Mouse (Mus musculus): ENCODE data around the gene Mas1. TPM values are rescaled to one million over a fixed set of nuclear protein-coding genes. Genes with fewer than 3 reads are reported as not detected.

Mas1 gene
- total RNA-seq, 2 experiments from 2014 or later = 37.2 to 39.0 TPM

DNA sequence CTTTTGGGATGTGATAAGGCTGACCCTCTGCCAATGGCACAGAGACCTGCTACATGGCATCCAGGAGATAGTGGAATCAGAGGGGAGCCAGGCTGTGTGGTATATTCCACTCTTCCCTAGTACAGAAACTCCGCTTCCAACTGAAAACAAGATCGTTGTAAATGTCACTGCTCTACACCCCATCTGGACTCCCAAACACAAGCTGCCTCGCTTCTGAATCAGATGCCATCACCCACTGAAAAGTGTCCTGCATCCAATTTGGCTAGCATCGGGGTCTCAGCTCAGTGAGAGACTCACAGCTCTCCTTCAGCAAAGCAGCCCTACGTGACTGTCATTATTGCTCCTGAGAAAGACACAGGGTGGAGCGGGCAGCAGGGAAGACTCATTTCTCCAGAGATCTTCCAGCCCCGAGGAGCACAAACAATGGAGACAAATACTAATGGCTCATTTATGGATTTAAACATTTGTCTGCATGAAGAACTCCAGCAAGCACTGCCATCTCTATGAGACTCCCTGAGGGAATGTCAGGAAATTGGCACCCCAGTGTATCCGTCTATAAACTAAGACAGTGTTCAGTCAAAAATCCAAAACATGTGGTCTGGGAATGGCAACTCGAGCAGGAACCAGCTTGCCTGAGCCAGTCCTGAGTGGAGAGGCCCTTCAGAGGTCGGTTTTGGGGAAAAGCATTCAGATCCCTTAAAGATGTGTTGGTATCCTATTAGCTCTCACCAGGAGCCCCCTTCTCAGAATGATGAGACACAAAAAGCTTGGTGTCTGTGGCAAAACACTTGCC lies 28.3 kb downstream of the Mas1 start:
- peak; percentile 54 to 86 for DNase-seq (ENCODE audit: low spot score in 2 of 2)
- intact Hi-C loops (cut with DNase I) = no loop called here

- DNase-seq (ENCODE audit: low spot score in 2 of 2) = no peak
- intact Hi-C loops (cut with DNase I) = no loop called here
Observed at GRCm38 (mm10) chr17:12835738-12836137, 32.2 kb downstream of the Mas1 start.

DNA sequence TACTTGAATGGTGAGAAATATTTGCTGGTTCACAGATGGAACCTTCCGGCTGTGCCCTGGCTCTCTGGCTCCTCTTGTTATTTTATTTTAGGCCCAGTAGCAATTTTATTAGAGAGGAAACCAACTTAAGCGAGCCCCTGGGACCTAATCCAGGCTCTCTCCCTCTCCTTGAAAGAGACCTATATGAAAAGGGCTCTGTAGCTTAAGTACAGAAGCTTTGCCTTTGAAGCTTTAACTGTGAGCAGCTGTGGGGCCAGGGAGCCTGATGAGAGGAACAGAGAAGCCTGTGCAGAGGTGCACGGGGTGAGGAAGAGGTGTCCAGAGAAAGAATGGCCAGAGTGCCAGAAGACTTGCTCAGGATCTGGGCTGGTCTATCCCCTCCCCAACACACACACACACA lies 33.1 kb downstream of the Mas1 start:
- intact Hi-C loops (cut with DNase I) = no loop called here
- no peak for DNase-seq (ENCODE audit: low spot score in 2 of 2)

GRCm38 (mm10) chr17:12834317-12834716 lies 33.6 kb downstream of the Mas1 start:
- no peak for DNase-seq (ENCODE audit: low spot score in 2 of 2)
- intact Hi-C loops (cut with DNase I) = no loop called here

GRCm38 (mm10) chr17:12832657-12833056 lies 35.3 kb downstream of the Mas1 start:
- DNase-seq (ENCODE audit: low spot score in 2 of 2) = no peak
- intact Hi-C loops (cut with DNase I) = no loop called here

DNA sequence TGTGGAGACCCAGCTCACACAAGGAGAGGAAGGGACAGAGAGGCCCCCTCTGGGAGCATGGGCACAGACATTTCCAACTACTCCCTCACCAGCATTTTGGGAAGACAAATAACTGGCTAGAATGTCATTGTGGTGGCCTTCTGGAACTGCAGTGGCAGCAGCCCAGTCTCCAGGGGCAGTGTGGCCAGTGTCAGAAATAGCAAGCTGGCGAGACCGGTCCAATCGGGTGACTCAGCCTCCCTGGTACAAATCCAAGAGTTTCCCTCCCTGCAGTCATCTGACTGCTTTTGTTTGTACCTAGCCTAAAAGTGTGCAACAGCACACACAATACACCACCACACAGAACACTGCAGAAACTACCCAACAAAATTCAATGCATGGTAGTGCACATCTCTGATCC lies 35.7 kb downstream of the Mas1 start:
- intact Hi-C loops (cut with DNase I) = no loop called here
- DNase-seq (ENCODE audit: low spot score in 2 of 2) = no peak

GRCm38 (mm10) chr17:12830351-12830750 lies 37.6 kb downstream of the Mas1 start:
- DNase-seq (ENCODE audit: low spot score in 2 of 2) = no peak
- intact Hi-C loops (cut with DNase I) = no loop called here

DNA sequence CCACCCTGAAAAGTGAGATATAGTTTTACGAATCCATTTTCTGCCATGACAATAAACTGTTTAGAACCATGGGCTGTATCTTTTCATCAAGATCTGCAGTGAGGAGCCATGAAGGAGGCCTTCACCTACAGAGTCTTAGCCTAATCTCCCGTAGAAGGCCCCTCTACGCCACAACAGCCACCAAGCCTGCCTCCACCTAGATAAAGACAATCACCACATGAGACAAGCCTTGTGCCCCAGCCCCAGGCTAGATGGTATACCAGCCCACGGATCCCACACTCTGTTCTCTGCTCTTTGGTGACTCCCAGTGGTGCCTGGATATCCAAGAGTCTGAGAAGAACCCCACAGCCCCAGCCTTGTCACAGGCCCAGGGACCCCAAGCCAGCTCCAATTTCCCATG lies 52.1 kb downstream of the Mas1 start:
- DNase-seq (ENCODE audit: low spot score in 2 of 2) = no peak
- intact Hi-C loops (cut with DNase I) = no loop called here

- DNase-seq (ENCODE audit: low spot score in 2 of 2) = no peak
- intact Hi-C loops (cut with DNase I) = loop anchor here (5.0 kb wide), 1 partner anchor 97 kb away; no protein-coding TSS in a partner anchor
Observed at GRCm38 (mm10) chr17:12814502-12814901, 53.4 kb downstream of the Mas1 start.

DNA sequence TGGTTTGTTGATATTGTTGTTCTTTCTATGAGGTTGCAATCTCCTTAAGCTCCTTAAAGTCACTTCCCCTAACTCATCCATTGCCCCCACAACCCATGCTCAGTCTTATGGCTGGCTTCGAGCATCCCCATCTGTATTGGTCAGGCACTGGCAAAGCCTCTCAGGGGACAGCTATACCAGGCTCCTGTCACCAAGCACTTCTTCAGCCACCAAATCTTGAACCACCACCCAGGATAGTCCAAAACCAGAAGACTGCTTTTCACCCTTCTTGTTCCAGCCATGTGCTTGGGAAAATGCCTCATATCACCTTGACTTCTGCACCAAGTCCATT lies 57.0 kb downstream of the Mas1 start:
- no peak for DNase-seq (ENCODE audit: low spot score in 2 of 2)
- intact Hi-C loops (cut with DNase I) = loop anchor here (2.0 to 5.0 kb wide), 3 partner anchors 94 to 394 kb away; no protein-coding TSS in a partner anchor

DNA sequence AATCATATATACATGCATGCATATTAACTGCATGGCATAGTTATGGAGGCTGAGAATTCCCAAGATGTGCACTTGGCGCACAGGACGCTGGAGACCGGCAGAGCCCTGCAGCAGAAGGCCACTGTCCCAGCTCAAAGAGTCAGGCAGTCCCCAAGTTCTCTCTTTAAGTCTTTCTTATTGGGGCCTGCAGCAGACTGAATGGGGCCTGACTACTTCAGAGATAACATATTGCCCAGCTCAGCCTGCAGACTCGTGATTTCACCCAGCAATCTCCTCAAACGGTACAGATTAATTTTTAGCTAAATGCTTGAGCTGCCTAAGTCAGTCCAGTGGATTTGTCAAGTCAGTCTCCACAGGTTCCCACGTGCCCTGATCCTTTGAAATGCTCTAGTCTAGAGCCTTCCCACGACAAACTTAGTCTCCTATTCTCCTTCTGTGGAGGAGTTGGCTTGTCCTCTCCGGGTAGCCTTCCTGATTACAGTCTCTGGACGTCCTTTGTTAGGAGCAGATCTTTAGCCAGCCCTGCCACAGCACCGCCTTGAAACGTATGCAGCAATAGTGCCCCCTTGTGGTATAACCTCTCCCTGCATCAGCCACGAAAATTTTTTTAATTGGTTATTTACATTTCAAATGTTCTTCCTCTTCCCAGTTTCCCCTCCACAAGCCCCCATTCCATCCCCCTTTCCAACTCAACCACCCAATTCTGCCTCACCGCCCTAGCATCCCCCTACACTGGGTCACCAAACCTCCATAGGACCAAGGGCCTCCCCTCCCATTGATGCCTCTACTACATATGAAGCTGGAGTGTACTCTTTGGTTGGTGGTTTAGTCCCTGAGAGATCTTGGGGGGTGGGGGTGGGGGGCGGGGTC lies 57.6 kb downstream of the Mas1 start:
- DNase-seq (ENCODE audit: low spot score in 2 of 2) = peak; percentile 60 to 75
- intact Hi-C loops (cut with DNase I) = loop anchor here (2.0 to 5.0 kb wide), 3 partner anchors 93 to 394 kb away; no protein-coding TSS in a partner anchor

DNA sequence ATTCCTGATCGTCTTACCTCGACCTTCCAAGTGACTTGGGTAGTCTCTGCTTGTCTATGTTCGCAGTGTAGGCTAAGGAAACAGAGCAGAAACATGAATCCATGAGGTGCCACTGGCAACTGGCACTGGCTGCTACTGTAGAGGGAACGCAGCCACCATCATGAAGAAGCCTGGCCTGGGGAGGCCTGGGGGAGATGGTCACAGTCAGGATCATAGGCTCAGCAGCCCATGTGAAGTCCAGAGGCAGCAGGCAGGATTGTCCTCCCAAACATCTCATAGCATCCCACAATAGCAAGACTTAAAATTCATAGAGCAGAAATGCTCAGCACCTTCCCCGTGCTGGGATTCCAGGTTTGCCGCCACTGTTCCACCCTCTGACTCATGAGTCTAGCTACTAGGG lies 59.1 kb downstream of the Mas1 start:
- no peak for DNase-seq (ENCODE audit: low spot score in 2 of 2)
- intact Hi-C loops (cut with DNase I) = no loop called here

GRCm38 (mm10) chr17:12804584-12805445 lies 63.1 kb downstream of the Mas1 start:
- DNase-seq (ENCODE audit: low spot score in 2 of 2) = no peak
- intact Hi-C loops (cut with DNase I) = no loop called here

GRCm38 (mm10) chr17:12801861-12802540 lies 65.9 kb downstream of the Mas1 start:
- intact Hi-C loops (cut with DNase I) = no loop called here
- DNase-seq (ENCODE audit: low spot score in 2 of 2) = no peak

- DNase-seq (ENCODE audit: low spot score in 2 of 2) = no peak
- intact Hi-C loops (cut with DNase I) = loop anchor here (5.0 kb wide), 2 partner anchors 87 to 198 kb away; no protein-coding TSS in a partner anchor
Observed at GRCm38 (mm10) chr17:12799368-12800275, 68.3 kb downstream of the Mas1 start.

GRCm38 (mm10) chr17:12798571-12798970 lies 69.4 kb downstream of the Mas1 start:
- intact Hi-C loops (cut with DNase I) = loop anchor here (5.0 kb wide), 2 partner anchors 86 to 199 kb away; no protein-coding TSS in a partner anchor
- no peak for DNase-seq (ENCODE audit: low spot score in 2 of 2)

GRCm38 (mm10) chr17:12797427-12798029 lies 70.4 kb downstream of the Mas1 start:
- intact Hi-C loops (cut with DNase I) = loop anchor here (5.0 kb wide), 2 partner anchors 85 to 200 kb away; no protein-coding TSS in a partner anchor
- peak; percentile 9 to 10 for DNase-seq (ENCODE audit: low spot score in 2 of 2)

DNA sequence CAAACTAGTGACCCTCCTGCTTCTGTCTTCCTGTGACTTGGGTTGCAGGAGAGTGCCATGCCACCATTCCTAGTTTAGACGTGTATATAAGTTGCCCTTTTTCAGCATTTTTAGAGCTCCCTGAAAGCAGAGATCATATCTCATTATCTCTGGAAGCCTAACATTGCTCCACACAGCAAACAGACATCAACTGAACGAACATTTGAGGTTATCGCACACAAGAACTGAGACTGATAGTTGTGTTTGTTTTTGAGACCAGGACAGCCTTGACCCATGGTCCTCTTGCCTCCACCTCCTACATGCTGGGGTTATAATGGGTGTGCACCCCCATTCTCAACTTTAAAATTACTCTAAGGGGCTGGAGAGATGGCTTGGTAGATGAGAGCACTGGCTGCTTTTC lies 71.3 kb downstream of the Mas1 start:
- no peak for DNase-seq (ENCODE audit: low spot score in 2 of 2)

More for the DNA sequence above, 71.3 kb downstream of the Mas1 start:
- intact Hi-C loops (cut with DNase I) = loop anchor here (5.0 kb wide), 2 partner anchors 84 to 201 kb away; no protein-coding TSS in a partner anchor

All from left cerebral cortex, postnatal 25 days (tissue).